Mouse (Mus musculus) erythroblast, adult 5-6 weeks (primary cell): ENCODE data around the gene Rad51d. TPM values are rescaled to one million over a fixed set of nuclear protein-coding genes. Genes with fewer than 3 reads are reported as not detected.
A peak's percentile ranks its signal among the peaks of the same experiment; 100 is the strongest.

Experiments used
- ATAC-seq: replicated peaks from 2 replicates; pipeline ENCODE4 v1.8.0; 2016; ENCODE audit warnings: moderate number of reproducible peaks, mild to moderate bottlenecking, moderate TSS enrichment, inconsistent platforms; ENCODE audit not compliant: poor library complexity, low FRiP score, severe bottlenecking
- total RNA-seq, 2 experiments: library from RNA; stranded (forward) in 1 of 2; stranded (reverse) in 1 of 2; fragments of 150-400 nt in 1 of 2; fragments of 200-764, 138-1000 nt in 1 of 2; gene quantifications; 2 replicates each; pipeline versions ENCODE4 v1.2.3 to v1.2.4; 2015 to 2017; ENCODE audit warnings: low replicate concordance in 2 of 2

Gene Rad51d
- total RNA-seq, 2 experiments from 2014 or later: 2.6 to 10.0 TPM

GRCm38 (mm10) chr11:82899720-82900119 is 9.3 kb upstream of the Rad51d start:
- ATAC-seq: no peak

DNA sequence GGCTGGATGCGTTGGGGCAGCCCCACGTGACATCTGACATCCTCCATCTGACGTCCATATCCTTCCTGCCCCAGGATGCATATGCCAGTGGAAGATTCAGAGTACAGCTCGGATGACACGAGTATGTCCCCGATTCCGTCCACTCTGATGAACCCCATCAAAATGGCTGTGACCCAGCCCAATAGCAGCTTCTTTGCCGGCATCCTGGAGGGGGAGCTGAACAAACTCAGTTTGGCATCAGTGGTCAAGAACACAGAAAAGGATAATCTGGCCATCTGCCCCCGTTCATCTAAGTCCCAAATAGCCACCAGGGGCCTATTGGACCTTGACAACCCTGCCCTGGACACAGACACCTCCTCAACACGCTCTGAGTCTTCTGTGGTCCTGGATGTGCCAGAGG is 7.1 kb upstream of the Rad51d start:
- no peak for ATAC-seq

DNA sequence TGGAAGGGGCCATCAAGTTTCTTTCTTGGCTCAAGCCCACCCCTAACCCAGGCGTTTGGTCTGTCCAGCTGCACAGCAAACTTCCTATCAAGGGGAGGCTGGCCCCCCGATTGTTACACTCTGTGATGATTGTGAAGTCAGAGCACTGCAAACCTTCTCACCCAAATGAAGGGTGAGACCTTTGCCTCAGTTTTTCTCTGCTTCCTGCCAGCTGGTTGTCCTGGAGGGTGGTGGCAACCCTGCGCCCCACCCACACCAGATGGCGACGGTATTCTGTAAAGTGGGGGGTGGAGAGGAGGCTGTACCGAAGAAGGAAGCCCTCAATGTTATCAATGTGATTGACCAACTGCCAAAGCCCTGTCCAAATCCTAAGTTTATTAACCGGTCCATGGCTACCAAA is 1.5 kb upstream of the Rad51d start, which contains the start of gene Fndc8:
Gene Fndc8 (plus strand): TSS at position 189 of the 400 bp plus-strand sequence.
- no peak for ATAC-seq

DNA sequence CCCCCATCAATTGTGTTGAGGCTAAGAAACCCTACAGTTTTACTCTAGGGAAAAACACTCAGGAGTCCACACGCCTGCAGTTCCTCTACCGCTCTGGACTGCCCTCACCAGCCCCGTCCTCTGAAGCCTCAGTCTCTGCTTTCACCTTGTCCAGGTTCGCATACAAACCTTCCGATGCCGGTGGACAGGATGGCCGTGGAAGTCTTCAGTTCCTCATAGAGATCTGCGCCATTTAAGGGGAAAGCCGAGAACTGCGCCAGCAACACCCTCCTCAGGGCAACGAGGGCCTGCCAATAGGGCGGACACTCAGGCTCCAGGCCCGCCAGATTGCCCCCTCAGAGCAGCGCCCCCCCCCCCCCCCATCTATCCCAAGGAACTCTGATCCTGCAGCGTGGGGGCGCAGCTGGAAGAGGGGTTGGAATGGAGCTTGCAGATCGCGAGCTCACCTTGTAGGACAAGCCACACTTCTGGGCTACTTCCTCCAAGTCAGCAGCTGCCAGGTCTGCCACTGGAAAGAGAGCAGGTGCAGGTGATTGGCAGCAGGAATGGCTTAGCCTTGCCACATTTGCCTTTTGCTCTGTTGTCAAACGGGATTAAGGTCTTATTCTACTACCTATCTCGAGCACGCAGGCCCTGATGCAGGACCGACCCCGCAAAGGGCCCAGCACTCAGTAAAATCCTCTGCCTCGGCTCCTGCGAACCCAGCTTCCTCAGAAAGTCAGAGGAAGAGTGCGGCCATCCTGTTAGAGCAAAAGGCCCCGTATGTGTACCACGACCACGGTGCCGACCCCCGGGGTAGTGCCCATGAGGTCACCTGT is 681 bp downstream of the Rad51d start:
- ATAC-seq: no peak; the same call in 1 of the 2 replicates

GRCm38 (mm10) chr11:82888491-82888946 is 1.9 kb downstream of the Rad51d start:
- ATAC-seq: no peak

DNA sequence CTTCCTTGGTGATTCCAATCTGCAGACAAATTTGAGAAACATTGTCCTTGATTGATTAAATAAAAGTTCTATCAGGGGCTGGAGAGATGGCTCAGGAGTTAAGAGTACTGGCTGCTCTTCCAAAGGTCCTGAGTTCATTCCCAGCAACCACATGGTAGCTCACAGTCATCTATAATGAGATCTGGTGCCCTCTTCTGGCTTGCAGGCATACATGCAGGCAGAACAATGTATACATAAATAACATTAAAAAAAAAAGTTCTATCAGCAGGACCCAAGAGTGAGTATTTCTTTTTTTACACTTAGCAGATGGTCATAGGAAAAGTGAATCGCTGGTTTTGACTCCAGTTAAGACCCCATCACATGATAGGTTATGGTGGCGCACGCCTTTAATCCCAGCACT is 3.9 kb downstream of the Rad51d start:
- no peak for ATAC-seq

GRCm38 (mm10) chr11:82883180-82883579 is 7.2 kb downstream of the Rad51d start:
- no peak for ATAC-seq

DNA sequence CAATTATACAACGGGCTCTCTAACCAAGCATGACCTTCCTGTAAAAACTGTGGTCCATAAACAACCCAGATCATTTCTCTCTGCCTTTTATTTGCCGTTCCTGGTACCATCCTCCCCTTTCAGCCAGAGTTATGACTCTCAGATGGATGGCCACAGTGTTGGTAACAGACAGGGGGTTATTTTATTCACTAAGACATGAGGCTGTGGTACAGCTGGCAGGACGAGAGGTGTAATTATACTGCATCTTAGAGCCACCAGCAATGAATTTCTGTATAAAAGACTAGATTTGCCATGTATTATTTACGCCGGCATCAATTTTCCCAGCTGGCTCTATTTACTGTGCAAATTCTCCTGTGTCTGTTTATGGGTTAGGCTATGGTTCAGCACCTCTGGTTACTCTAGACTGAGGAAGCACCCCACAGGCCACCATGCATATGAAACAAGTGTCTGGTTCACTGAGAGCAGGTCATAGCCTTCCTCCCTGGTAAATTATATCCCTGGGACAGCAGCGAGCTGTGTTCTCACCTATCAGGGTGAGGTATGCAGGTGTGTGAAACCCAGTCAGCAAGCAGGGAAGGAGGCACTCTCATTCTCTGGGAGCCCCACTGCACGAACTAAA is 12.6 kb downstream of the Rad51d start:
- no peak for ATAC-seq

DNA sequence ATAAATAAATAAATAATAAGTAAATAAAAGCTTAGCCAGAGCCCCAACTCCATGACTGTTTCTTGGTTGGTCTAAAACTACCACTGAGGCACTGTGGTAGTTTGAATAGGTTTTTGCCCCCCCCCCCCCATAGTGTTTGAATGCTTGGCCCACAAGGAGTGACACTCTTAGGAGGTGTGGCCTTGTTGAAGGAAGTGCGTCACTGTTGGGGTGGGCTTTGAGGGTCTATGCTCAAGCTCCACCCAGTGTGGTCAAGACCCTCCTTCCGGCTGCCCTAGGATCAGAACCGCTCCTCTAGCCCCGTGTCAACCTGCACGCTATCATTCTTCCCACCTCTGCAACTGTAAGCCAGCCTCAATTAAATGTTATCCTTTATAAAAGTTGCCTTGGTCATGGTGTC is 14.8 kb downstream of the Rad51d start:
- no peak for ATAC-seq

DNA sequence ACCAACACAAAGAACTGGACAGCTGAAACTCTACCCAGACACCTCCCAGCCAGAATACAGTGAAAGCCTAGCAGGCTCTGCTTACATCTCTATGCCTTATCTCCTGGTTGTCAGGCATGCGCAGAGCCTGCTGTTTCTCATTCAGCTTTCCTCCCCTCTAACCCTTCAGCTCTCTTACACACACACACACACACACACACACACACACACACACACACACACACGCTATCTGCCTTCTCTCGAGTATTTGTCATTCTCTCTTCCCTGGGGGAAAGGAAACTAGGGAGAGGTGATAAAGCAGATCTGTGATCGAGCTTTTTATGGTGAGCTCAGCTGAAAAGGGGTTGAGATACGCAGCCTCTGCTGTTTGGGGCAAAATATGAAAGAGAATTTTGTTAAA is 15.5 kb downstream of the Rad51d start:
- ATAC-seq: peak; percentile 30; the same call in 1 of the 2 replicates

GRCm38 (mm10) chr11:82871031-82871446 is 19.4 kb downstream of the Rad51d start, which contains the start of gene Rffl:
TSS of gene Rffl (minus strand) at chr11:82871210.
- ATAC-seq: peak; percentile 79

- ATAC-seq: peak; percentile 68
These were observed 20.0 kb downstream of the Rad51d start for GRCm38 (mm10) chr11:82870173-82871030.

DNA sequence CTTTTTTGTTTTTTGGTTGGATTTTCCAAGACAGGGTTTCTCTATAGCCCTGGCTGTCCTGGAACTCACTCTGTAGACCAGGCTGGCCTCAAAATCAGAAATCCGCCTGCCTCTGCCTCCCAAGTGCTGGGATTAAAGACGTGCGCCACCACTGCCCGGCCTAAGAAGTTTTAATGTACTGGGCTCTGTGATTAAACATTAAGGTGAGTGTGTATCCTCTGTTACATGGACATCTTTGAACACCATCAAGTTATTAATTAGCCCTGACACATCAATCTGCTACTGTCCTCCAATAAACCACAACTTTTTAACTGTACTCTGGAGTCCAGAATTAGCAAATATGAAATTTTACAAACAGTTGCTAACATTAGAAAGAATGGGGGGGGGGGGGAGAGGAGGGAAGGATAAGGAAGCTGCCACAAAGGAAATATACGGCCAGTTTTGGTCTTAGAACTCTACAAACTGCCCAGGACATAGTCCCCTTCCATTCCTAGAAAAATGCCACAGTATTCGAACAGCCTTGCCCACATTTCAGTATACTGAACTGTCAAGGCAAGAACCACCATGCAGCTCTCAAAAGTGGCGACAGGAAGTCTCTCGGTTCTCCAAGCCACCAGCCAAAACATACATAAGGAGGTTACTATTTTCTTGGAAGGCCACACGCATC is 20.8 kb downstream of the Rad51d start:
- no peak; the same call in 1 of the 2 replicates for ATAC-seq

DNA sequence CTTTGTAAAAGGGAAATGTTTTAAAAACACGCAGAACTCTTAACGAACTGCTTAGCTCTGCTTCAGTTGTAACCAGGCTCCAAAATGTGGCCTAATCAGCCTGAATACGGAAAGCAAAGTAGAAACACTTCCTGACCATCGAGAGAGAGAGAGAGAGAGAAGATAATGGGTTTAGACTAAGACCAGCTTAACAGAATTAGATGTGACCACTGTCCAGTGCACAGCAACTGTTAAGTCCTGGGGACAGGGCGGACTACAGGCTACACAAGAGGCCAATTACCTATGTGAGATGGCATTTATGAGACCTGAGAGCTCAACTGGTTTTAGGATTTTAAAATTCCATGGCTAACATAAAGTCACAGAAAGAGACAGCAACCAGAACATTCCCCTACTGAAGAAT is 22.5 kb downstream of the Rad51d start:
- ATAC-seq: no peak

DNA sequence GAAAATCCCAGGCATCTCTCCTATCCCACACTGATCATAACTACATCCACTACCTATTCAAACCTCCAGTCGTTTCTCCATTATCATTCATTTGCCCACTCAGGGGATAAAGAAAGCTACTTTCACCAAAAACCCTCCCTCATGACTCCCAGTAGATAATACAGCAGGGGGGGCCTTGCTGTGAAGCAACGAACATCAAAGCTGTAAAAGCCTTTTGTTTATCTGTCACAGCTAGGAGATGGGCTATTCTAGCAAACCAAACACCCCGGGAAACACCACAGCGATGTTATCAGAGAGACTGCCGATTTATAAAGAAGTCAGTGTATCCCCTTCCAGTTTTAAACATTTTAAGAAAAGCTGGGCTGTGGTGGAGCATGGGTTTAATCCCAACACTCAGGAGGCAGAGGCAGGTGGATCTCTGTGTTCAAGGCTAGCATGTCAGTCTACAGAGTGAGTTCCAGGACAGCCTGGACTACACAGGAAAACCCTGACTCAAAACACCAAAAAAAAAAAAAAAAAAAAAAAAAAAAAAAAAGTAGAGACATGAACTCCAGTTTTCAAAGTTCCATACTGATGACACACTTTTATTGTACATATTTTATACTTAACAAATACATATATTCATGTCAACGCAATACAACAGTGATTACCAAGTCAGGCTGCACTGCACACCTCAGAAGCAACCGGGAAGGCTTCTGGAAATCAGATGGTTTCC is 23.4 kb downstream of the Rad51d start:
- ATAC-seq: no peak

DNA sequence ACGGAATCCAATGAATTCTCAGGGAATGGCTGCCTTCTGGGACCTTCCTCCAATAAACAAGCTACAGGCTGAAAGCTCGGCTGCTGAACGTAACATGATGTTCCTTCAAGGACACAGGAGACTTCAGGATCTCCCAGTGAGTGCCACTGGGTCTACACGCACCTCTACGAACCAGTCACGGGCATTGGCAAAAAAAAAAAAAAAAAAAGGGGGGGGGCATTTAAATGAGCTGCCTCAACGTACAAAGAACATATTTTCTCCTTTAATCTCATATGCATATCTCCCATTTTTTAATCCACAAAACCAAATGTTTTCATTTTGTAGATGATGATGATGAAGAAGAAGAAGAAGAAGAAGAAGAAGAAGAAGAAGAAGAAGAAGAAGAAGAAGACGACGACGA is 24.5 kb downstream of the Rad51d start:
- no peak for ATAC-seq

DNA sequence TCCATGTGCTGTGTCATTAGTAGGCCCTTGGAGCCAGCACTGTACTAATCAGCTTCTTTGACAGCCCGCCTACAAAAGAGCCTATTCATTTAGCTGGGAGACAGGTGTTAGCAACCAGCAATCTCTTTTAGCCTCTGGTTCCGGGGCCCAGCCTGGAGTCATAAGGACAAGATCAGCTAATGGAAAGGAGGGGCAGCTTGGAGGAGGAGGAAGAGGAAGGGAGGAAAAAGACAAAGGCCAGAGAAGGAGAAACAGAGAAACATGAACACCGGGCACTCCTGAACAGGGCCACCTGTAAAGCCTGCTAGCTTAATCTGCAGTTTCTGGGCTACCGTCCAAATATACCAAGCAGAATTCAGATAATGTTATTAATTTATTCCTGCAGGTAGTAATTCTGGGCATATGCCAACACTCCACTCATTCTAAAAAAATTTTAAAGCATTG is 26.9 kb downstream of the Rad51d start:
- ATAC-seq: peak; percentile 75

DNA sequence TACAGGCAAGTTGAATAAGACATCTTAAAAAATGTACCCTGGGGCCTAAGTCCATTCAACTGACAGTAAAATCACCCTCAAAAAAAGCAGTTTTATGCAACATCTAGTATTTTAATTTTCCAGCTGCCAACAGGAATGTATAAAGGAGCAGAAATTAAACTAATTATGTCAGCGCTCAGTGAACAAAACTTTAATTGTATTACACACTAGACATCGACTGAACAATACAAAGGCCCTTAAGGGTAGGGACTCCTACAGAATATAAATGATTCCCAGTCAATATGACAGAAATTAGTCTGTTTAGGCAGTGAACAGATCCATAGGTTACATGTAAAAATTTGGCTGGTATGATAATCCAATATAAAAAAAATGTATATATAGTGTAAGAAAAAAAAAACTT is 27.4 kb downstream of the Rad51d start:
- no peak for ATAC-seq

DNA sequence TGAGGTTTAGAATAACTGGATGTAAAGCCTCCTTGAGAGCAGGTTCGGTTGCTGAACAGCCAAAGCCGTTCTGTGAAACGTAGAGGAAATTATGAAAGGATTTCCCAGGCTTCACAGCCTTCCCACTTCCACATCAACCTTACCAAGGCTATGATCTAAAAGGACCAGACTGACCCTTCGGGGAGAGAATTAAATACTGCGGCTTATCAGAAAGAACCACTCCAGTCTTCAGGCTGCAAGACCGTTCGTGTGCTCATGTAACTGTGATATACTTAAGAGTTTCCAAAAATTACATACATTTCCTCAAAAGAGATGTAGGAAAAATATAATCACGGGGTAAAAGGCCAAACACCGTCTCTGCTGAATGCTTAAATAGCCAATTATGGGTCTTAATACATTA is 27.8 kb downstream of the Rad51d start:
- peak; percentile 66; the same call in 1 of the 2 replicates for ATAC-seq
